Mouse (Mus musculus): ENCODE results near the gene Elovl7. TPM values are rescaled to one million over a fixed set of nuclear protein-coding genes. Genes with fewer than 3 reads are reported as not detected.

The Elovl7 gene
- polyA plus RNA-seq, 2 experiments: 0.51 to 1.8 TPM

- Histone ChIP-seq H3K27ac (no peak overlapping the region), H3K36me3 (replicated peaks; ENCODE audit: control insufficient read depth, insufficient read depth, low read depth) (peaks cover 8% of the 10 kb centered on the region), H3K4me2 (ENCODE audit: low read depth) (no peak overlapping the region), H3K9me3 (ENCODE audit: control insufficient read depth, low read length) (no peaks in the 10 kb centered on the region), H3K4me3 (ENCODE audit: insufficient read depth in 1 of 2, low read depth in 2 of 2, low read length in 2 of 2) (no peak overlapping the region), H3K9ac (replicated peaks) (no peak overlapping the region), H3K27me3 (ENCODE audit: control insufficient read depth, insufficient read depth, low read length) (no peaks in the 10 kb centered on the region), H3K4me1 (replicated peaks; ENCODE audit: control insufficient read depth in 2 of 2, insufficient read depth in 2 of 2, low read length in 1 of 2) (no peaks in the 10 kb centered on the region)
- DNase-seq (ENCODE audit: low read depth in 3 of 3, low spot score in 3 of 3) (no peak), ATAC-seq (ENCODE audit: insufficient read depth) (no peak)
- WGBS (ENCODE audit: insufficient replicate concordance): 63% methylated on average over 3 of the region's 3 CpGs
- no peak for TF ChIP-seq EP300 (IDR thresholded peaks at IDR 0.05; ENCODE audit: low read depth)
- peak; percentile 58 for TF ChIP-seq CTCF (IDR thresholded peaks at IDR 0.05; ENCODE audit: low read depth)
Measured at GRCm38 (mm10) chr13:108329693-108330092, 115.5 kb downstream of the Elovl7 start.

Other genes starting within 250 kb of the Elovl7 start
- gene Smim15, start 170.0 kb upstream of the Elovl7 start, polyA plus RNA-seq (2012; rRNA removed): 10.7 and 17.1 TPM in 2 replicates
- gene Smim15, start 170.0 kb upstream of the Elovl7 start, polyA plus RNA-seq (2014; fragmentation: Nextera tagmentation; extraction: Ambion mirVana): 23.6 and 24.7 TPM in 2 replicates
- gene Ndufaf2, start 55.8 kb upstream of the Elovl7 start, polyA plus RNA-seq (2012; rRNA removed): 6.4 and 21.6 TPM in 2 replicates
- 33.6 and 33.8 TPM in 2 replicates for gene Ndufaf2, start 55.8 kb upstream of the Elovl7 start, polyA plus RNA-seq (2014; fragmentation: Nextera tagmentation; extraction: Ambion mirVana)
- gene Ercc8, start 55.7 kb upstream of the Elovl7 start, polyA plus RNA-seq (2012; rRNA removed): 4.6 and 5.6 TPM in 2 replicates
- gene Ercc8, start 55.7 kb upstream of the Elovl7 start, polyA plus RNA-seq (2014; fragmentation: Nextera tagmentation; extraction: Ambion mirVana): 7.8 and 8.8 TPM in 2 replicates
- gene Depdc1b, start 101.9 kb downstream of the Elovl7 start, polyA plus RNA-seq (2012; rRNA removed): 7.5 and 11.0 TPM in 2 replicates
- gene Depdc1b, start 101.9 kb downstream of the Elovl7 start, polyA plus RNA-seq (2014; fragmentation: Nextera tagmentation; extraction: Ambion mirVana): 9.5 and 11.1 TPM in 2 replicates
- 4.2 and 4.9 TPM in 2 replicates for gene Pde4d, start 235.5 kb downstream of the Elovl7 start, polyA plus RNA-seq (2012; rRNA removed)
- 8.6 and 10.2 TPM in 2 replicates for gene Pde4d, start 235.5 kb downstream of the Elovl7 start, polyA plus RNA-seq (2014; fragmentation: Nextera tagmentation; extraction: Ambion mirVana)